Mouse (Mus musculus) brain, embryonic 14.5 days (tissue): ENCODE results near the gene Olfm3.

Experiments used
- CTCF ChIP-seq: fragments of 200-500 bp; IDR thresholded peaks from 2 replicates; pipeline ENCODE4 v1.5.1; 2012; ENCODE audit warnings: inconsistent platforms, mild to moderate bottlenecking, moderate library complexity, borderline replicate concordance; ENCODE audit not compliant: insufficient read depth, insufficient read length; ENCODE audit errors: extremely low read depth
- POLR2A ChIP-seq: fragments of 200-500 bp; IDR thresholded peaks from 2 replicates; pipeline ENCODE4 v1.6.1; 2012; ENCODE audit warnings: mild to moderate bottlenecking, inconsistent platforms, borderline replicate concordance; ENCODE audit not compliant: poor library complexity, insufficient read depth, insufficient read length, severe bottlenecking; ENCODE audit errors: extremely low read depth

DNA sequence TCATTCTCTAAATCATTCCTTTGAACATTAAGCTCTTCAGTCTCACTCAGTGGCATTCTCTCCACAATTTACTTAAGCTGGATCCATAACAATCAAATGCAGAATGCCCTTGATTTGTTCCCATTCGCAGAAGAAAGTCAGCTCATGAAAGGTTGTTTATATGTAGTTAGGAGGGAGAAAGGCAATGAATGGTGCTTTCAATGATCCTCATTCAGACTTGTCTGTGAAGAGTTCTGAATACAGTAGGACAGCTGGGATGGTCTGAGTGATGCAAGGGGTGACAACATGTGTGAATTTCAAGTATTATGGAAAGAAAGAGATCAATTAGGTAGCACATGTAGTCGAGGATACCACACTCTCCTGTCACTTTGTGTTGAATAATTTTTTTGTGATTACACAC is 186.8 kb downstream of the Olfm3 start:
- TF ChIP-seq POLR2A (no peak), CTCF (no peak)
